Mouse (Mus musculus): ENCODE results near the gene Bcar1. TPM values are rescaled to one million over a fixed set of nuclear protein-coding genes. Genes with fewer than 3 reads are reported as not detected.

Bcar1 gene
- 10 to 100 TPM; 61.4 to 63.7 TPM for total RNA-seq (2021)
- long read RNA-seq, transcript Bcar1-201 (7 exons, 3,142 nt) = major isoform, 87 of 172 reads
- long read RNA-seq, transcript Bcar1-203 (7 exons, 3,116 nt) = minor isoform, 38 of 172 reads
- long read RNA-seq, partial matches to known transcripts = 32 of 172 reads
- long read RNA-seq, other reads (novel, unspliced or antisense) = 15 of 172 reads

DNA sequence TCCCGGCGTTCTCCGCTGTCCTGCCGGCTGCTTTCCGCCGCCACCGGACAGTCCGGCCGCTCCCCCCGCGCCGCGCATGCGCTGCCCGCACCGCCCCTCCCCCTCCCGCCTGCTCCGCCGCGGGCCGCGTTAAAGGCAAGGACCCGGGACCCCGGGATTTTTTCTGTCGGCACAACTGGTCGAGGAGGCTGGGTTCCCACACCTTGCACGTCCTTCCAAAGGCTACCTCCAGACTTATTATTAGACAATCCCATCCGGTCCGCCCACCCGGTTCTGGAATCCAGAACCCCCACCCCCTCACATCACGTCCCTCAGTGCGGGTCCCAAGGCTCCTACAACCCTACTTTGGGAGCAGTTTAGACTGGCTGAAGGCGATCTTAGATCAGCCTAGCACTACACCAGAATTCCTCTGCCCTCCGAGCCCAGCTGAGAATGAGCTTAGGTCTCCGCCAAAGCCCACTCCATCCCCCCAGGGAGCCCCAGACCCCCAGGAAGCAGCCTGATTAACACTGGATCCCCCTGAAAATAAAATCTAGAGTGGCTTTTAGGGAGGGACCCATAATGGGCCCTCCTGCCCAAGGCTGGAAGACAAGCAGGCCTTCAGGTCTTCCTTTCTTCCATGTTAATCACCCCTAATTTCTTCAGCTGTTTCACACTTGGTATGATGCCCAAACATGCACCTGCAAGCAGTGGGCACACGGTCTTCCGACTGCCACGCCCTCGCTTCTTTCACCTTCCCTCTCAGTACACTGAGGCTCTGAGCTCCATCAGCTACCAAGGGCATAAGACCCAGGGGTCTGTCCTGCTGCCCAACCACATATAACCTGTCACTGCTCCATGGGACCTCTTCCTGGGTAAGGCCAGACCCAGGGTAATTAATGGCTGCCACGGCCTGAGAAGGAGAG lies at the start of gene Bcar1:
TSS of gene Bcar1 (minus strand) at position 18 of the 905 bp plus-strand sequence.
- DNase-seq (ENCODE audit: low spot score in 2 of 2) = peak in 1 of 2 experiments; percentile 72

DNA sequence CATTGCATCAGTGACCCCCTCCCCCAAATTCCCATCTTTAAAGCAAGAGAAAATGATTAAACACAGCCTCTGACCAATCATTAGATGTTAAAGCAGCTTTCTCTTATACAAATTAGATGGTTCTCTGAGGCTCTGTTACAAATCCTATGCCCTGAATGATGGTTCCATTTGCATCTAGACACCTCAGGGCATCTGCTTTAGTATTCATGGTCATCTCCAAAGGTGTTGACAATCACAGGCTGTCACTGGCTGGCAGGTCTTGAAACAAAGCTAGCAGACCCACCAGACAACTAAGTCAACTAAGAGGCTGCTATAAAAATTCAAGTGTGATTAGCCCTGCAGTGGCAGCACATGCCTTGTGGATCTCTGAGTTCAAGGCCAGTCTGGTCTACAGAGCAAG lies 46.0 kb upstream of the Bcar1 start:
- no peak for DNase-seq (ENCODE audit: low spot score in 2 of 2)

DNA sequence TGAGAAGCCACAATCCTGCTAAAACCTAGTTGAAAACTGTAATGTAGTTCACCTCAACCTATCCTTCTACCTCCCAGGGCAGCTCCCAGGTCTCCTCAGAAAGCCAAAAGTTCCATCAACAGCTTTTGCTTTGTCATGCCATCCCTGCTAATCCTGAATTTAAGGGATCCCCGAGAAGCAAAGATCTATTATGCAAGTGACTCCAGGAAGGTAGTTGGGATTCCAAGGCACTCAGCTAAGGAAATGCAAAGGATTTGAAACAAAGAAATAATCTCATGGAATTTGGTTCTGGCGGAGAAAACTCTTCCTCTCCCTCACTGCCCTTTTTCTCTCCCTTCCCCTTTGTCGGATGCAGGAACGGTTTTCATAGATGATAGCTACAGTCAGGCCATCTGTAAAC lies 45.6 kb upstream of the Bcar1 start:
- DNase-seq (ENCODE audit: low spot score in 2 of 2) = no peak

DNA sequence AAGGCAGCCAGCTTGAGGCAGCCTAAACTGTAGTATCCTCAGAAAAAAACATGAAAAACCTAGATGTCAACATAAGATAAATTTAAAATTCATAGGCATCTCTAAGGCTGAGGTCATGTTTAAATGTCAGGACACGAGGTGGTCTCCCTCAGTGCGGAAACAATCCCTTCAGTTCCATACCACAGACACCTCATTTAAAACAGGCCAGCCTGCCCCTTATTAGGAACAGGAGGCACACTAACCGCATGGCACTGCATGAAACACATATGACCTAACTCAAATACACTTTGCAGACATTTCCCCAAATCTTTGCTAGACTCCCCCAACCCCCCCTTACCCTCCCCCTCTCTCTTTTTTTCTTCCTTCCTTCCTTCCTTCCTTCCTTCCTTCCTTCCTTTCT lies 44.9 kb upstream of the Bcar1 start:
- no peak for DNase-seq (ENCODE audit: low spot score in 2 of 2)

DNA sequence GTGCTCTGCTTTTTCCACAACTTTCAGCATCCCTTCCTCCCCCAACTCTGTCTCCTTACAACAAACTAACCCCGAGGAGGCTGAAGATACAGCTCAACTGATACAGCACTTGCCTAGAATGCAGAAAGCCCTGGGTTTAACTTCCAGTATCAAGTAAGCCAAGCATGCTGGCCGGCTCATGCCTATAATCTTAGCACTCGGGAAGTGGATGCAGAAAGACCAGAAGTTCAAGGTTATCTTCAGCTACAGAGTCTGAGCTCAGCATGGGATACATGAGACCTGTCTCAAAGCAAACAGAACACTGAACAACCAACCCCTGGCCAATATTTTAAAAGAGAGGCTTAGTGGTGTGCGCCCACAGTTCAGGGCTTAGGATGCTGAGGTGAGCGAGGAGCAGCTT lies 44.5 kb upstream of the Bcar1 start:
- DNase-seq (ENCODE audit: low spot score in 2 of 2) = no peak

DNA sequence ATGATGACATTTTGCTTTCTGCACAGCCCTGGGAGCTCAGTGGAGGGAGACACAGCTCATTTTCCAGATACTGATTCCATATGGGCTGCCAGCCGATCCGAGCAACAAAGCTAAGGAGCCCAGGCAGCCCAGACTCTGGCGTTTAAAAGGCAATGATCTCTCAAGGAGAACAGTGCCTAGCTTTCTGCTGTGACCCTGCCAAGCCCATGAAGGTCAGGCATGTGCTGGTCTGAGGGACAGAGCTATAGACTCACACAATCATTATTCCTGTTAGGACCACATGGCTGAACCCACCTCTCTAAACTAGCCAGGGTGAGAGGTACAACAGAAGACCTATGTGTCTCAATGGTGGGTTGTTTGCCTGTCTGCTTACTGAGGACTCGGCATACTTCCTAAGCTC lies 44.1 kb upstream of the Bcar1 start:
- peak; percentile 14 to 45 for DNase-seq (ENCODE audit: low spot score in 2 of 2)

DNA sequence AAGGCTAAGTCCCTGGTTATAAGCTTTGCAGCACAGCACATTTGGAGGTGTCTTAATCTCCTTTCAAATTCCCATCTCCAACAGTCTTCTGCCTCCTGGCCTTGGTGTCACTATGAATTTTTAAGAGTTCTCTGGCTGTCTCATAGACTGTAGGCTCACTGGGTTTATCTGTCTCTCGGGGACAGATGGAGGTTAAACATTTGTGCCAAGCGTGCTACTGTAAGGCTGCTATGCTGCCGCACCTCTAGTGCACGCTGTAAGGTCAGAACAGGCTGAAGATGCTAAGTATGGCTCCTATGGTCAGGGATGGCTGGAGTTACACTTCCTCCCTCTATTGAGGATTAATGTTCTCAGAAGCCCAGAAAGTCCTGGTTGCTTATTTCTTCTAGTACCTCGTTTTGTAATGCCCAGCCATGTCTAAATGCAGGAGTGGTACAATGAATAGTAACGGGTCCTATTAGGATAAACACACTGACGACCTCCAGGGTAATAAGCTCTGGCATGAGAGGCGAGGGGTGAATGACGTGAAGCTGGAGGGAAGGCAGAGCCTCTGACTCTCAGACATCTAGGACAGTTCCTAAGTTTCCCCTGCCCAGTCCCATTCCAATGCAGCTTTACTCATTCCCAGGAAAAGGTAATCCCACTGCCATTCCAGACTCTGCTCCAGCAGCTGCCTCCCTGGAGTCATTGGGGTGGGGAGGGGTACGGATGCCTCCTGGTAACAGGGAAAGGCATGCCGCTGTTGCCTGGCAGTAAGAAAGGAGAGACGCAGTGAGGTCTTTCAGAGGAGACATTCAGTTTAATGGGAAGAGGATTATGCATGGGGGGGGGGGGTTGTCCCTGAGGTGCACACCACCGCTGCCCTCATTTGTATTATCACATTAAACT lies 43.3 kb upstream of the Bcar1 start:
- no peak for DNase-seq (ENCODE audit: low spot score in 2 of 2)

DNA sequence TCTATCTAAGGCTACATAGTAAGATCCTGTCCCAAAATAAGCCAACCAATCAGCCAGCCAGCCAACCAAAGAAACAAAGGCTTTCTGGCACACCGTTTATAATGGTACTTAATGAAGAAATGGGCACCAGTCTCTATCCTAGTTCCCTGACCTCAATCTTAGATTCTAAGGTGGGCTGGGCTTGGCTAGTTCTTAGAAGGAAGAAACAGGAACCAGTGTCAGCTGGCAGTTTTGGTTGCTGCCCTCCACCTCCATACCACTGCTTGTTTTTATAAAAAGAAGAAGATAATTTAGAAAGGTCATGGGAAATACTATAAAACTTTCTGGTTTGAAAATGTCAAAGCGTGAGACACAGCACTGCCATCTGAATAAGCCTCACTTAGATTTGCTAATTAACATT lies 42.5 kb upstream of the Bcar1 start:
- no peak for DNase-seq (ENCODE audit: low spot score in 2 of 2)

DNA sequence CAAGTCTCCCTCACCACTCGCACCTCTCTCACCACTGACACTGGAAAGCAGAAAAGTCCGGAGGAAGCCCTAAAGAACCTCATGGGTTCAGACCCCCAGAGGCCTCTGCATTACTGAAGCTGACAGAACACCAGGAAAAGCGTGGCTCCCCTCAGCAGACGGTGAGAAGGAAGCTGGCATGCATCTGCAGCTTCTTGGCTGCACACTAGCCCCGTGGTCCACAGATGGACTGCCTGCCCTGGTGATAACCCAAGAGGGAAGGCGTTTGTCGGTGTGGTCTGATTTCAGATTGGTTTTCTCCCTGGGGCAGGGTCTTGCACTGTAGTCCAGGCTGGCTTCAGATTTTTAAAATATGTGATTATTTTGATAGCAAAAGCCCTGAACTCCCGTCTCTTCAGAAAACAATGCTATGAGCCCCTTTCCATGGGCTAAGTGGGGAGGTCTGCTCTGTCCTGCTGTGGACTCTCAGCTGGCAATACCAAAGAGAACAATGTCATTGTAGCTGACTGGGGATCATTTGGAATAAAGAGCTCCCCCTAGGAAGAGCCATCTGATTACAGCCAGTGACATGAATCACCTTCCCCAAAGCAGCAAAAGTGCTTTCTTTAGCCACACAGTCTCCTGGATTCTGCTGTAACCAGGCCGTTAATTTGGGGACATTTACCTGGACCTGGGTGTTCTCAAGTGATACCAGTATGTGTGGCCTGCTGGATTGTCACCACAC lies 39.2 kb upstream of the Bcar1 start:
- DNase-seq (ENCODE audit: low spot score in 2 of 2) = no peak

DNA sequence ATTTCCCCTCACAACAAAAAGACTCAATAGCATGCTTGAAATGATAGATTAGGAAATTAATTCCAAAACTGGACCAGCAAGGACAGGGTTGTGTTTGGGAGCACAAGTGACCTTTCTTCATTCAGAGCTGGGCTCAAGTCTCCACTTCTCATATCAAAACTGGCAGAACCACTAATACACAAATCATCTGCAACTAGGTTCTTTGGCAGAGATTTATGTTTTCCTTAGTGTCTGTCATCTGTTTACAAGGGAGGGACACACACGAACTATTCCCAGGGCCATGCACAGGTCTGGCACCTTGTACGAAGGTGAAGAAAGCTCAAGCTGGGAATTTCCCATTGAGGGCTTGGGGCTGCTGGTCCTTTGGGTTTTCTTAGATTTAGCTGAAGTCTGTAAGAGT lies 38.6 kb upstream of the Bcar1 start:
- DNase-seq (ENCODE audit: low spot score in 2 of 2) = no peak

DNA sequence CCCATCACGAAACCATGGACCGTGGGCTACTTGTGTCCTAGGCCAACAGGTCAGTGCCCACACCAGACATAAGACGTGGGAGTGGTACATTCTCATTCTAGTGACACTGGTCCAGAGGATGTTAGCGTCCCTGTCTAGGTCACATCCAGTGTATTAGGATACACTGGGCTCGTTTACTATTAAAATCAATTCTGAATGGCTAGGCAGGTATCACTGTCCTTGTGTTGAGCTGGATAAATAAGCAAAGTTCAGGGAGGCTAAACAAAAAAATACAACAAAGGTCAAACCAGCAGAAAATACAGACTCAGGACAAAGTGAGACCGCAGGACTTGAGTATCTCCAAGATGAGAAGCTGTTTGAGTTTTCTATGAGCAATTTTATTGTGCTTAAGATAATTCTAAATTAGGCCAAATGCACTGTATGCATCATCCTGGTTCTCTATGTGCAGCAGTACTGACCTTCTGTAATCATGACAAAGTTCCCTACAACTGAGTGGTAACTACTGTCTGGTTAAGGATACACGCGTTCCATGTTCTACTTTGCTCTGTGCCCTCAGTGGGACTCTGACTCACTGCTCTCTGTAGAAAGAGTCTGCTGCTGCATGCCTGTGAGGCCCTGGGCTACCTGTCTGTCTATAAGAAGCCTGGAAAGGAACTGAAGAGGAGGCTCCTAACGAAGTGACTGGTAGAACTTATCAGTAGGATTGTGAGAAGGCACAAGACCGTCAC lies 37.3 kb upstream of the Bcar1 start:
- DNase-seq (ENCODE audit: low spot score in 2 of 2) = no peak

DNA sequence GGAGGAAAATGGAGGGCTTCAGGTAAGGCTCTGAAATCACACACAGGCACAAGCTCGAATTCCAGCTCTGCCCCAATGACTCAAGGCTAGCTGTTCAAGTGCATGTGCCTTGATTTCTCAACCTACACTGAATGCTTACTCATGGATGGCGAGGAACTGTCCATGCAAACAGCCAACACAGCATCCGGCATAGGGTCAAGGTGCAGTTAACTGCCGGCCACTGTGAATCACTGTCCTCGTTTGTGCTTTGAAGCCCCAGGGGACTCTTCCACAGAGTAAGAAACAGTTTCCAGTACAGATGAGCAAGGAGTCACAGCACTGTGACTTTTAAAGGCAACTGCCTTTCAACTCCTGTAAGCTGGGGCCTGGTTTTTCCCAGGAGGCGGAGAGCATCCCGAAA lies 36.1 kb upstream of the Bcar1 start:
- DNase-seq (ENCODE audit: low spot score in 2 of 2) = no peak

DNA sequence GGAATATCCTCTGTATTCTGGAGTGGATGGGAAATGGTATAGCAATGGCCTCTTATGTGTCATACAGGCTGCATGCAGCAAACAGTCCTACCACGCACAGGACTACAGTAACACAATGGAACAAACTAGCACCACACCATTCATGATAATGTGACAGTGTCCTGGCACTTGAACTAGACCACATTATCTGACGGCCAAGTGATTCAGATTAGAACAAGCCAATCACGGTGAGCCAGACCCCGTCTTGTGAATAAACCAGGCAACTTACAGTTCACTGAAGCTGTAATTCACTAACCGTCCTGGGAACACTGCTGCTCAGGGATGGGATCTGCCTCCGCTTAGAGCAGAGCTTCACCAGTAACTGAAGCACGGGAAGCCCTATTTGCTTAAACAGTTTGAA lies 35.2 kb upstream of the Bcar1 start:
- DNase-seq (ENCODE audit: low spot score in 2 of 2) = no peak

DNA sequence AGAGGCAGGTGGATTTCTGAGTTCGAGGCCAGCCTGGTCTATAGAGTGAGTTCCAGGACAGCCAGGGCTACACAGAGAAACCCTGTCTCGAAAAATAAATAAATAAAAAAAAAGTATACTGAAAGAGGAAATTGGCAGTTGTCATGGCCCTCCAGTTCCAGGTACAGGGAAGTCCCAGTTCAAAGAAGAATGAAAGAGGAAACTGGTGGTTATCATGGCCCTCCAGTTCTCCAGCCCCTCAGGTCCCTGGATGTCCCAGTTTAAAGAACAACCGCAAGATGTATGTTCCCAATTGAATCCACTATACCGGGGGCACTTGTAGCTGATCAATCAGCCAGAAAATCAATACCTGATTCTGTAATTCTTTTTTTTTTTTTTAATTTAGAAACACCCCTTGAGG lies 32.9 kb upstream of the Bcar1 start:
- DNase-seq (ENCODE audit: low spot score in 2 of 2) = no peak

DNA sequence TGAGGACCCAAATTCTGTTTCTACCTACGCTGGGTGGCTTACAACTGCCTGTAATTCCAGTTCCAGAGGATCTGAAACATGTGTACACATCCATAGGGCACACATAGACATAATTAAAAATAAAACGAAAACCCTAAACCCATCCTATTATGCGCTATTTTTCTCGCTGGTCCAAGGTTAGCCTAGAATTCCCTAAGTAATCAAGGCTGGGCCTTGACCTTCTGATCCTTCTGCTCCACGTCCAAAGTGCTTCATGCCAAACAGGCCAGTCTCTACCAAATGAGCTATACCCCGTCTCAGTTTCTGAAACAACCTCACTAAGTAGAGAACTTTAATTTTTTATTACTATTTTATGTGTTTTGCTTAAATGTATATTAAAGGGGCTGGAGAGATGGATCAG lies 32.2 kb upstream of the Bcar1 start:
- no peak for DNase-seq (ENCODE audit: low spot score in 2 of 2)

DNA sequence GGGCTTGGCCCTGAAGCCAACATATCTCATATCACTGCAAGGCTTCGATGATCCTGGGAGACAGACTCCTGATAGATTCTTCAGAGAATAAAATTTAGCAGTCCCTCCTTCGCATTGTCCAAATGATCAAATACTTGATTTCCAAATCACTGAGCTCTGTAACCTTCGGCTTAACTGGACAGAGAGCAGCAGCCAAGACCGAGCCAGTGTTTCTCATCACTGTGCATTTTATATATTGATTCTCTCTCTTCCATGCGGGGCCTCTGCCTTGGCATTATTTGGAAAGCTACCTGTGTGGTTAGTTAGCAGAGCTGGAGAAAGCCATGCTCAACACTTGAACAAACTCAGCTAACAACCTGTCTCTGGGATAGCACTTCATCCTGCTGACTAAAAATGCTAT lies 29.9 kb upstream of the Bcar1 start:
- no peak for DNase-seq (ENCODE audit: low spot score in 2 of 2)

DNA sequence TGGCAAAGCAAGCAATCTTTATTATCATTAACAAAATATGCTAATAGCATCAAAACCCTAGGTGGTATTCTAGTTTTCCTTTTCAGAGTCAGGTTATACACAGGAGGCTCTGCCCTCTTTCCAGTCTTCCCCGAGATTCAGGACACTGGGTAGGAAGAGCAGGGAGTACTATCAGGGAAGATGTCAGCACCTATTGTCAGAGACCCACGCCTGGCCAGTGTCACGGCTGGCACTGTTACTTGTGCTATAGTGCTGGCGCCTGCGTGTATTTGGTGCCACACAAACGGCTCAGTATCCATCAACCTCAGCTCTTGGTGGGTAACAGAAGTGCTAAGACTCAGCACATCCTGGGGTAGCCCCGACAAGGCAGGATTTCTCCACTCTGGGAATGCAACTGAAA lies 29.4 kb upstream of the Bcar1 start:
- no peak for DNase-seq (ENCODE audit: low spot score in 2 of 2)

DNA sequence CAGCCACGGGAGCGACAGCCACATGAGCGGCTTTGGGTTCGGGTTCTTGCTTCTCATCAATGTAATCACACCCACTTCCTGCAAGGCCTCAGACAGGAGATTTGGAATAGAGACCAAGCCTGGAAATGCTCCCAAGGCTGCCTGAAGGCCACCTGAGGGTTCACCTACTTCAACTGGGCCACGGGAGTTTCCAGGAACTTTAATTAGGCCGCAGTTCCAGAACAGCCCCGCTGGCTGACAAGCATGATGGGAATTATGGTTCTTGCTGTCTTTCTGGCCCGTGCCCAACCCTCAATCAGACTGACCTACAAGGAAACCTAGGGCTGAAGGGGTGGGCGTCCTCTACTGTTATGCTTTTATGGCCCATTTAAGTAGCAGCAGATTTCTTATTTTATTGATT lies 28.5 kb upstream of the Bcar1 start:
- no peak for DNase-seq (ENCODE audit: low spot score in 2 of 2)

DNA sequence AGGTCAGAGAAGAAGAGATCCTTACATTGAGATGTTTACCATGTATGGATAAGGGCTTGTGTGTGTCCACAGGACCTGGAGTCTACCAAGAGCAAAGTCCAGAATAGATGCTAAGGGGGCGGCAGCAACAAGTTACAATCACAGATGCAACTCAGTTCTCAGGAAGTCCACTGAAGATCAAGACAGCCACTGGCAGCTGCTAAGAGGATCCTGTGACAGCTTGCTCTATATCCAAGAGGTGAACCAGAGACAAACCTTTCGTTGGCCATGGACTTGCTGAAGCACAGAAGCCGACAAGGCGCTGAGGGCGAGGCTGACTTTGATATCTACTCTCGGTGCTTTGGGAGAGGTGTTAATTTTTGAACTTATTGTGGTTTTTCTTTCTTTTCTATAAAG lies 28.0 kb upstream of the Bcar1 start:
- DNase-seq (ENCODE audit: low spot score in 2 of 2) = no peak

DNA sequence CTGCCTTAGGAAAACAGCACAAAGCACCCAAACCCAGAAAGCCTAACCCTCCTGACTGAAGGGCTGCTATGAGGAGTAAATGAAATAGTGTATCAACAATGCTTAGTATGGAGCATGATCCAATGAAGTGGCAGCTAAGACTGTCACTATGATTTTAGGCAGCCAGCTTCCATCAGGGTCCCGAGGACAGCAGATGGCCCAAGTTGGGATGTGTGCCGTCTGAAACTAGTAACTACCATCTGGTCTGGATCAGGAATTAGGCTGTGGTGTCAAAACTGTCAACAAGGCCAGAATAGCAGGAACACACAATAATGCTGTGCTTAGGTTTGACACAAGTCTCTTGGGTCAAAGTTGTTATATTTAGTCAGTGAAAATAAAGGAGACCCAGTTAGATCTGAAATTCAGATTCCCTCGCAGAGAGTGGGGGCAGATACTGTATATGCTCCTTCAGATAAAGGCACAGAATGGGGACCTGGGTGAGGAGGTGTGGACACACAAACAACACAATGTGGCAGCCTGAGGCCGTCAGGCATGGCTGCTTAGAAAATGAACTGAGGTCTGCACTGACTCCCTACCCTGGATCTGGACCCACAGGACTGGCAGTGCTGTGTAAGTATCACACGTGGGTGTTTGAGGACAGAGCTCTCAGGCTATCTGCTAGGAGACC lies 27.5 kb upstream of the Bcar1 start:
- DNase-seq (ENCODE audit: low spot score in 2 of 2) = peak in 1 of 2 experiments; percentile 24

All from layer of hippocampus, adult 18-20 months (tissue).